Mouse (Mus musculus) forebrain, embryonic 10.5 days (tissue): ENCODE data around the gene Oser1. TPM values are rescaled to one million over a fixed set of nuclear protein-coding genes. Genes with fewer than 3 reads are reported as not detected.

Experiments
- DNase-seq: peaks from one replicate; pipeline ENCODE4 v3.0.0-alpha.2; 2017; ENCODE audit warnings: low spot score; ENCODE audit errors: extremely low spot score
- H3K27ac ChIP-seq: fragments of 300-500 bp; sonication (generic); 2 replicates; pipeline ENCODE4 v1.5.1; 2016; ENCODE audit warnings: mild to moderate bottlenecking
- H3K27me3 ChIP-seq: fragments of 300-500 bp; sonication (generic); 2 replicates; pipeline ENCODE4 v1.6.1; 2016; ENCODE audit warnings: mild to moderate bottlenecking; ENCODE audit not compliant: poor library complexity, severe bottlenecking
- H3K36me3 ChIP-seq: fragments of 300-500 bp; sonication (generic); replicated peaks from 2 replicates; pipeline ENCODE4 v1.6.1; 2016; ENCODE audit warnings: mild to moderate bottlenecking, moderate library complexity
- H3K4me1 ChIP-seq: fragments of 300-500 bp; sonication (generic); 2 replicates; pipeline ENCODE4 v1.6.1; 2016
- H3K4me3 ChIP-seq: fragments of 300-500 bp; sonication (generic); 2 replicates; pipeline ENCODE4 v1.5.1; 2016; ENCODE audit warnings: mild to moderate bottlenecking, moderate library complexity
- H3K9me3 ChIP-seq: fragments of 300-500 bp; sonication (generic); 2 replicates; pipeline ENCODE4 v1.6.1; 2016; ENCODE audit warnings: mild to moderate bottlenecking, moderate library complexity
- WGBS: fragments of 180-500 bp; shearing (Covaris S2); methylation state at CpG from one replicate; pipeline ENCODE4 v1.1.7; 2016; 5-methylcytosine and 5-hydroxymethylcytosine counted together
- polyA plus RNA-seq: library from polyadenylated mRNA; unstranded; fragments of >200 nt; fragmentation: Nextera tagmentation; extraction: Ambion mirVana; gene quantifications from 2 replicates; pipeline ENCODE4 v1.2.1, GENCODE M21; 2016

The Oser1 gene
- polyA plus RNA-seq, 1 experiment from 2014 or later: 86.8 TPM

- Histone ChIP-seq H3K4me3 (no peak overlapping the region), H3K27me3 (no peaks in the 10 kb centered on the region), H3K9me3 (no peaks in the 10 kb centered on the region), H3K4me1 (no peaks in the 10 kb centered on the region), H3K27ac (no peak overlapping the region), H3K36me3 (no peaks in the 10 kb centered on the region)
- no peak for DNase-seq
- 86% methylated on average over 16 of the region's 16 CpGs for WGBS
Measured at GRCm38 (mm10) chr2:163360858-163361623, 63.5 kb downstream of the Oser1 start.

GRCm38 (mm10) chr2:163359253-163359652, 65.2 kb downstream of the Oser1 start:
- no peak overlapping the region for H3K4me3 ChIP-seq
- 70% methylated on average over 2 of the region's 2 CpGs for WGBS
- H3K36me3 ChIP-seq: no peaks in the 10 kb centered on the region
- no peaks in the 10 kb centered on the region for H3K9me3 ChIP-seq
- H3K27me3 ChIP-seq: no peaks in the 10 kb centered on the region
- no peak for DNase-seq
- no peak overlapping the region for H3K27ac ChIP-seq
- H3K4me1 ChIP-seq: no peaks in the 10 kb centered on the region

GRCm38 (mm10) chr2:163358662-163359061, 65.8 kb downstream of the Oser1 start:
- no peak overlapping the region for H3K4me3 ChIP-seq
- no peak for DNase-seq
- H3K4me1 ChIP-seq: peaks cover 4% of the 10 kb centered on the region
- H3K27me3 ChIP-seq: no peaks in the 10 kb centered on the region
- H3K36me3 ChIP-seq: no peaks in the 10 kb centered on the region
- no peaks in the 10 kb centered on the region for H3K9me3 ChIP-seq
- no peak overlapping the region for H3K27ac ChIP-seq
- WGBS: 85% methylated on average over 5 of the region's 5 CpGs

GRCm38 (mm10) chr2:163356113-163356840, 68.2 kb downstream of the Oser1 start:
- H3K36me3 ChIP-seq: no peaks in the 10 kb centered on the region
- H3K27ac ChIP-seq: peak overlapping the region; percentile 40; the same call in 1 of the 2 replicates
- no peak overlapping the region for H3K4me3 ChIP-seq

More at GRCm38 (mm10) chr2:163356113-163356840, 68.2 kb downstream of the Oser1 start:
- DNase-seq: no peak
- Histone ChIP-seq H3K4me1 (peaks cover 7% of the 10 kb centered on the region), H3K9me3 (no peaks in the 10 kb centered on the region), H3K27me3 (no peaks in the 10 kb centered on the region)
- WGBS: 85% methylated on average over 12 of the region's 12 CpGs

Other genes with a start within 250 kb of the Oser1 start
- 26.6 and 37.1 TPM in 2 replicates for gene Tox2, start 221.6 kb downstream of the Oser1 start, polyA plus RNA-seq
- gene Jph2, start 26.7 kb downstream of the Oser1 start, polyA plus RNA-seq: 0.34 and 0.47 TPM in 2 replicates
- gene Gdap1l1, start 13.8 kb upstream of the Oser1 start, polyA plus RNA-seq: 10.0 and 11.8 TPM in 2 replicates
- 10.9 and 11.1 TPM in 2 replicates for gene Fitm2, start 47.9 kb upstream of the Oser1 start, polyA plus RNA-seq
- gene R3hdml, start 67.6 kb upstream of the Oser1 start, polyA plus RNA-seq: not detected in 2 replicates
- gene Hnf4a, start 82.1 kb upstream of the Oser1 start, polyA plus RNA-seq: not detected in 2 replicates
- gene Ttpal, start 177.6 kb upstream of the Oser1 start, polyA plus RNA-seq: 32.3 and 34.5 TPM in 2 replicates
- 22.1 and 24.1 TPM in 2 replicates for gene Serinc3, start 220.4 kb upstream of the Oser1 start, polyA plus RNA-seq
- gene Pkig, start 233.7 kb upstream of the Oser1 start, polyA plus RNA-seq: 212 and 215 TPM in 2 replicates